Mouse (Mus musculus): ENCODE data around the gene Ptpro. TPM values are rescaled to one million over a fixed set of nuclear protein-coding genes. Genes with fewer than 3 reads are reported as not detected.
"Not testable (repeated sequence)": the region's sequence is repeated elsewhere in the genome, so short reads cannot be mapped to it uniquely, and the experiment has no call there.

Gene Ptpro
- total RNA-seq, 2 experiments from 2014 or later = 25.5 to 27.5 TPM

GRCm38 (mm10) chr6:137443089-137443488 is 191.0 kb downstream of the Ptpro start:
- no peak for DNase-seq (ENCODE audit: low spot score in 2 of 2)

GRCm38 (mm10) chr6:137446116-137446515 is 194.0 kb downstream of the Ptpro start:
- DNase-seq (ENCODE audit: low spot score in 2 of 2) = not testable (repeated sequence)

- peak; percentile 13 to 20 for DNase-seq (ENCODE audit: low spot score in 2 of 2)
Observed at GRCm38 (mm10) chr6:137455537-137456041, 203.5 kb downstream of the Ptpro start.

- no peak for DNase-seq (ENCODE audit: low spot score in 2 of 2)
Observed at GRCm38 (mm10) chr6:137456064-137456463, 203.9 kb downstream of the Ptpro start.

GRCm38 (mm10) chr6:137457210-137457609 is 205.1 kb downstream of the Ptpro start:
- no peak for DNase-seq (ENCODE audit: low spot score in 2 of 2)

- DNase-seq (ENCODE audit: low spot score in 2 of 2) = no peak
Observed at GRCm38 (mm10) chr6:137458136-137458535, 206.0 kb downstream of the Ptpro start.

GRCm38 (mm10) chr6:137463771-137464170 is 211.7 kb downstream of the Ptpro start:
- DNase-seq (ENCODE audit: low spot score in 2 of 2) = no peak

GRCm38 (mm10) chr6:137465253-137465652 is 213.1 kb downstream of the Ptpro start:
- DNase-seq (ENCODE audit: low spot score in 2 of 2) = no peak

GRCm38 (mm10) chr6:137466256-137466655 is 214.1 kb downstream of the Ptpro start:
- DNase-seq (ENCODE audit: low spot score in 2 of 2) = no peak

GRCm38 (mm10) chr6:137467696-137468095 is 215.6 kb downstream of the Ptpro start:
- no peak for DNase-seq (ENCODE audit: low spot score in 2 of 2)

GRCm38 (mm10) chr6:137469541-137469940 is 217.4 kb downstream of the Ptpro start:
- no peak for DNase-seq (ENCODE audit: low spot score in 2 of 2)

GRCm38 (mm10) chr6:137470901-137471598 is 218.9 kb downstream of the Ptpro start:
- DNase-seq (ENCODE audit: low spot score in 2 of 2) = peak; percentile 64 to 76

- no peak for DNase-seq (ENCODE audit: low spot score in 2 of 2)
Observed at GRCm38 (mm10) chr6:137472129-137472528, 220.0 kb downstream of the Ptpro start.

- no peak for DNase-seq (ENCODE audit: low spot score in 2 of 2)
Observed at GRCm38 (mm10) chr6:137473433-137473832, 221.3 kb downstream of the Ptpro start.

GRCm38 (mm10) chr6:137475695-137476094 is 223.6 kb downstream of the Ptpro start:
- DNase-seq (ENCODE audit: low spot score in 2 of 2) = not testable (repeated sequence)

- no peak for DNase-seq (ENCODE audit: low spot score in 2 of 2)
Observed at GRCm38 (mm10) chr6:137482891-137483290, 230.8 kb downstream of the Ptpro start.

GRCm38 (mm10) chr6:137487443-137487842 is 235.3 kb downstream of the Ptpro start:
- no peak for DNase-seq (ENCODE audit: low spot score in 2 of 2)

- no peak for DNase-seq (ENCODE audit: low spot score in 2 of 2)
Observed at GRCm38 (mm10) chr6:137490115-137490514, 238.0 kb downstream of the Ptpro start.

- no peak for DNase-seq (ENCODE audit: low spot score in 2 of 2)
Observed at GRCm38 (mm10) chr6:137491659-137492058, 239.5 kb downstream of the Ptpro start.

GRCm38 (mm10) chr6:137492582-137492981 is 240.5 kb downstream of the Ptpro start:
- DNase-seq (ENCODE audit: low spot score in 2 of 2) = no peak

- no peak for DNase-seq (ENCODE audit: low spot score in 2 of 2)
Observed at GRCm38 (mm10) chr6:137493211-137494135, 241.4 kb downstream of the Ptpro start.

- DNase-seq (ENCODE audit: low spot score in 2 of 2) = no peak
Observed at GRCm38 (mm10) chr6:137494136-137494475, 242.0 kb downstream of the Ptpro start.

All from left cerebral cortex, adult 18-20 months (tissue).